Mouse (Mus musculus) erythroblast, embryonic 14.5 days (primary cell): Measurements from ENCODE around the gene Etv5. TPM values are rescaled to one million over a fixed set of nuclear protein-coding genes. Genes with fewer than 3 reads are reported as not detected.
"Not testable (repeated sequence)": the region's sequence is repeated elsewhere in the genome, so short reads cannot be mapped to it uniquely, and the experiment has no call there.

Source experiments
- H3K27me3 ChIP-seq: 2 replicates; pipeline ENCODE4 v1.6.1; 2012; ENCODE audit warnings: inconsistent platforms; ENCODE audit not compliant: control insufficient read depth
- H3K36me3 ChIP-seq: 2 replicates; pipeline ENCODE4 v1.6.1; 2012; ENCODE audit warnings: mild to moderate bottlenecking, inconsistent platforms; ENCODE audit not compliant: control insufficient read depth
- H3K4me1 ChIP-seq: 2 replicates; pipeline ENCODE4 v1.6.1; 2012; ENCODE audit warnings: inconsistent platforms; ENCODE audit not compliant: control insufficient read depth
- H3K4me3 ChIP-seq: replicated peaks from 2 replicates; pipeline ENCODE3; 2012; ENCODE audit warnings: moderate library complexity, mild to moderate bottlenecking, inconsistent platforms
- H3K9me3 ChIP-seq: 2 replicates; pipeline ENCODE4 v1.6.1; 2012; ENCODE audit warnings: low read length, inconsistent platforms, mixed read lengths; ENCODE audit not compliant: control insufficient read depth
- GATA1 ChIP-seq: IDR thresholded peaks from 2 replicates; pipeline ENCODE4 v1.6.1; 2012; ENCODE audit warnings: low read length, inconsistent platforms, mixed read lengths
- TAL1 ChIP-seq: IDR thresholded peaks from 3 replicates; pipeline ENCODE4 v1.6.1; 2012; ENCODE audit warnings: low read length, inconsistent platforms, mixed read lengths
- polyA plus RNA-seq: library from polyadenylated mRNA; stranded (reverse); fragments of >175 nt; gene quantifications from 2 replicates; pipeline ENCODE4 v1.2.3, GENCODE M21; 2012

Gene Etv5
- polyA plus RNA-seq, 1 experiment, result 0.18 TPM

DNA sequence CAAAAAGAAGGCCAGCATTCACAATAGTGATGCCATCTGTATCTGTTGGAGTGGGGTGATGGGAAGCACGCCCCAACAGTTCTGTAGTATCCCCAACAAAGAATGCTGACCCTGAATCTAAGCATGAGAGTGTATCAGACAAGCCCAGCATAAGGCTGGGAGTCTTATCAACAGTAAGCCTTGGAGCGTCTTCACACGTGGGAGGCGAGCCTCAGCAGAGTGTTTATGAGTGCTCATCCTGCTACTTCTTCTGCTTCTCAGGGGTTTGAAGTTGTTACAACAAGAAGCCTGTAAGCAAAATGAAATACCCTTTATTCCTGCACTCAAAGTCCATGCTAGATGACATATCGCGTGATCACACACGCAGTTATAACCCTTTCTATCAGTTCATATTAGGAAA is 72.4 kb downstream of the Etv5 start:
- Histone ChIP-seq H3K9me3 (no peaks in the 10 kb centered on the region), H3K4me3 (no peak overlapping the region), H3K27me3 (no peaks in the 10 kb centered on the region), H3K36me3 (no peaks in the 10 kb centered on the region), H3K4me1 (no peaks in the 10 kb centered on the region)
- TF ChIP-seq TAL1 (no peak), GATA1 (no peak)

- Histone ChIP-seq H3K9me3 (no peaks in the 10 kb centered on the region), H3K4me3 (no peak overlapping the region)
- TF ChIP-seq TAL1 (no peak), GATA1 (no peak)
These were observed 73.5 kb downstream of the Etv5 start for GRCm38 (mm10) chr16:22366040-22366439.

DNA sequence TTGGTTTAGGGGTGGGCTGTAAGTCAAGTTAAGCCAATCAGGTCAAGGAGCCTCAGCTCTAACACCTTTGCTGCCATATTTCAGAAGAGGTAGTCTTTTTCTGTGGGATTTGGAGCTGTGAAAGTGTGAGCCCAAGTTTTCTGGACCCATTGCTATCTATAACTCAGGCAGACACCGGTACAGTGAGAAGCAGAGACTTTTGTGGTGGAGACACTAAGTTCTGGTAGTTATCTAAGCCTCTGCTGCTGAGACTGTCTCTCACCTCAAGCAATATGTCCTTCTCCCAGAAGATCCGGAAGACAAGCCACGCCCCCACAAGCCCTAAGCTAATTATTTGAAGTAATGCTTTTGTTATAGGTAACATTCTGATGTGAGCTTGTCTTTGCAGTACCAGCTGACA is 73.9 kb downstream of the Etv5 start:
- TF ChIP-seq TAL1, result no peak
- TF ChIP-seq GATA1, result no peak
- Histone ChIP-seq H3K4me3 (no peak overlapping the region), H3K36me3 (no peaks in the 10 kb centered on the region), H3K9me3 (no peaks in the 10 kb centered on the region), H3K27me3 (no peaks in the 10 kb centered on the region), H3K4me1 (no peaks in the 10 kb centered on the region)

More at GRCm38 (mm10) chr16:22366040-22366439, 73.5 kb downstream of the Etv5 start:
- Histone ChIP-seq H3K4me1 (no peaks in the 10 kb centered on the region), H3K27me3 (no peaks in the 10 kb centered on the region), H3K36me3 (no peaks in the 10 kb centered on the region)

- H3K4me3 ChIP-seq, result no peak overlapping the region
- TF ChIP-seq TAL1 (no peak), GATA1 (no peak)
- H3K4me1 ChIP-seq, result no peaks in the 10 kb centered on the region
- H3K9me3 ChIP-seq, result no peaks in the 10 kb centered on the region
- no peaks in the 10 kb centered on the region for H3K27me3 ChIP-seq
- no peaks in the 10 kb centered on the region for H3K36me3 ChIP-seq
These were observed 80.7 kb downstream of the Etv5 start for GRCm38 (mm10) chr16:22358701-22359354.

DNA sequence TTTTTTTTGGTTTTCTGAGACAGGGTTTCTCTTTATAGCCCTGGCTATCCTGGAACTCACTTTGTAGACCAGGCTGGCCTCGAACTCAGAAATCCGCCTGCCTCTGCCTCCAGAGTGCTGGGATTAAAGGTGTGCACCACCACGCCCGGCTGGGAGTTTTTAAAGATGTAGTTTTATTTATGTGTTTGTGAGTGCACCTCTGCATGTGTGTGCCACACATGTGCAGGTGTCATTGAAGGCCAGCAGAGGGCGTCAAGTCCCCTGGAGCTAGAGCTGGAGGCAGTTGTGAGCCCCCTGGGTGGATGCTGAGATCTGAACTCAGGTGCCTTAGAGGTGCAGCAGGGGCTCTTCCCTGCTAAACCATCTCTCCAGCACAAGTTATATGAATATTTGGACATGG is 85.3 kb downstream of the Etv5 start:
- not testable (repeated sequence) for H3K36me3 ChIP-seq, H3K27me3 ChIP-seq, H3K4me3 ChIP-seq, H3K4me1 ChIP-seq, H3K9me3 ChIP-seq

DNA sequence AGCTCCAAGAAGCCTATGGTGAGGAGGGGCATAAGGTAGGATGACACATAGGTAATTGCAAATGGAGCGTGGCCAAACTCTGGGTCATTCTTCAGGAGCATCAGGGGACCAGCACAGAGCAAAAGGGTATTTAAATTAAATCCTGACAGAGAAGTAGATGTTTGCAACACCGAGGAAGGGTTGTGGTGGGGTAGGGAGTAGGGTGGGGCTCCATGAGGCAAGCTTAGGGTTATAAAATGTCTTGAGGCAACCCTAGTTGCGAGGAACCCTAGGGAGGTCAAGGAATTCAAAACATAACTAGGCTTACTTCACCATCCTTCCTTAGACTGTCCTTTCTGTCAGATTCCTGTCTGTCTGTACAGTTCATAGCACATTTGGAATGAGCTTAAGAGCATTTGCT is 85.9 kb downstream of the Etv5 start:
- H3K4me1 ChIP-seq, result no peaks in the 10 kb centered on the region
- no peak for TF ChIP-seq GATA1
- TF ChIP-seq TAL1, result no peak
- H3K36me3 ChIP-seq, result no peaks in the 10 kb centered on the region
- H3K27me3 ChIP-seq, result no peaks in the 10 kb centered on the region
- no peak overlapping the region for H3K4me3 ChIP-seq
- peaks cover 2% of the 10 kb centered on the region; the same call in 1 of the 2 replicates for H3K9me3 ChIP-seq

DNA sequence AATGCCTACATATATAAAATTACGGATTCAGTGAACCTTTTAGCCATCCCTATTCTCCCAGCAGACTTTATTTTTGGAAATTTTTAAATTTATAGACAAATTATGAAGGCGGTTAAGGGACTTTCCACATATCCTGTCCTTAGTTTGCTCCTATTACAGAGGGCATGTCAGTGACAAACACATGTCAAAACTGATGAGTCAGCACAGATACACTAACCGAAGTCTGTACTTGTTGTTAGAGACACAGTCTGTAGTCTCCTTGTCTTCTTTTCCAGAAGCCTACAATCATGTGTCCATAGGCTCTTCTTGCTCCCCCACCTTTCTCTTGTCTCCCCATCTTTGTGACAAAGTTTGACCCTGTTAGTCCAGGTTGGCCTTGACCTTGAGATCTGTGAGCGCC is 88.3 kb downstream of the Etv5 start:
- Histone ChIP-seq H3K4me3 (no peak overlapping the region), H3K4me1 (peaks cover 1% of the 10 kb centered on the region; the same call in 1 of the 2 replicates), H3K27me3 (no peaks in the 10 kb centered on the region), H3K9me3 (peaks cover 2% of the 10 kb centered on the region; the same call in 1 of the 2 replicates), H3K36me3 (no peaks in the 10 kb centered on the region)
- TF ChIP-seq TAL1 (no peak), GATA1 (no peak)

- no peak overlapping the region for H3K4me3 ChIP-seq
- H3K27me3 ChIP-seq, result no peaks in the 10 kb centered on the region
- H3K4me1 ChIP-seq, result peaks cover 1% of the 10 kb centered on the region; the same call in 1 of the 2 replicates
- TF ChIP-seq TAL1, result no peak
- no peak for TF ChIP-seq GATA1
- peaks cover 2% of the 10 kb centered on the region; the same call in 1 of the 2 replicates for H3K9me3 ChIP-seq
- no peaks in the 10 kb centered on the region for H3K36me3 ChIP-seq
These were observed 89.7 kb downstream of the Etv5 start for GRCm38 (mm10) chr16:22349798-22350197.

GRCm38 (mm10) chr16:22348478-22349270 is 90.8 kb downstream of the Etv5 start:
- H3K27me3 ChIP-seq, result no peaks in the 10 kb centered on the region
- H3K4me3 ChIP-seq, result no peak overlapping the region
- no peak for TF ChIP-seq GATA1
- TF ChIP-seq TAL1, result no peak
- H3K9me3 ChIP-seq, result peaks cover 2% of the 10 kb centered on the region; the same call in 1 of the 2 replicates
- H3K4me1 ChIP-seq, result peaks cover 1% of the 10 kb centered on the region; the same call in 1 of the 2 replicates
- H3K36me3 ChIP-seq, result no peaks in the 10 kb centered on the region
